Mouse (Mus musculus): ENCODE measurements around the gene Abhd12. TPM values are rescaled to one million over a fixed set of nuclear protein-coding genes. Genes with fewer than 3 reads are reported as not detected.

Abhd12 gene
- total RNA-seq, 2 experiments from 2014 or later: 9.5 to 45.1 TPM

- ATAC-seq (replicated peaks; ENCODE audit: low FRiP score, low TSS enrichment, poor library complexity, severe bottlenecking): no peak
These were observed 81.6 kb downstream of the Abhd12 start for GRCm38 (mm10) chr2:150822987-150823386.

DNA sequence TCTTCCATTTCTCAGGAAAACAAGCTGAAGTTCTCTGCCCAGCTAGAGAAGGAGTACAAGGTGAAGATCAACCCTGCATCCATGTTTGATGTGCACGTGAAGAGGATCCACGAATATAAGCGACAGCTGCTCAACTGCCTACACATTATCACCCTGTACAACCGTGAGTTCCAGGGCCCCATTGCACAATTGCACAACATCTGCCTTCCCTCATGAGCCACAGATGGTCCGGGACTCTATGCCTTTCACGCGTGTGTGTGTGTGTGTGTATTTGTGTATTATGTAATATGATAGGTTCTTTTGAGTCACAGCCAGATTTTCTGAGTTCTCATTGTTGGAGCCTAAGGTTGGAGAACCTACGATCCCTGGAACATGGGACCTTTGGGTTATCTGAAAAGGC, 83.8 kb downstream of the Abhd12 start:
- ATAC-seq (replicated peaks; ENCODE audit: low FRiP score, low TSS enrichment, poor library complexity, severe bottlenecking): no peak

- no peak for ATAC-seq (replicated peaks; ENCODE audit: low FRiP score, low TSS enrichment, poor library complexity, severe bottlenecking)
These were observed 85.8 kb downstream of the Abhd12 start for GRCm38 (mm10) chr2:150818742-150819141.

- no peak for ATAC-seq (replicated peaks; ENCODE audit: low FRiP score, low TSS enrichment, poor library complexity, severe bottlenecking)
These were observed 87.7 kb downstream of the Abhd12 start for GRCm38 (mm10) chr2:150816676-150817402.

GRCm38 (mm10) chr2:150812816-150813215, 91.7 kb downstream of the Abhd12 start:
- no peak for ATAC-seq (replicated peaks; ENCODE audit: low FRiP score, low TSS enrichment, poor library complexity, severe bottlenecking)

GRCm38 (mm10) chr2:150810603-150811002, 93.9 kb downstream of the Abhd12 start:
- peak; percentile 89 for ATAC-seq (replicated peaks; ENCODE audit: low FRiP score, low TSS enrichment, poor library complexity, severe bottlenecking)

- no peak for ATAC-seq (replicated peaks; ENCODE audit: low FRiP score, low TSS enrichment, poor library complexity, severe bottlenecking)
These were observed 95.7 kb downstream of the Abhd12 start for GRCm38 (mm10) chr2:150808812-150809211.

DNA sequence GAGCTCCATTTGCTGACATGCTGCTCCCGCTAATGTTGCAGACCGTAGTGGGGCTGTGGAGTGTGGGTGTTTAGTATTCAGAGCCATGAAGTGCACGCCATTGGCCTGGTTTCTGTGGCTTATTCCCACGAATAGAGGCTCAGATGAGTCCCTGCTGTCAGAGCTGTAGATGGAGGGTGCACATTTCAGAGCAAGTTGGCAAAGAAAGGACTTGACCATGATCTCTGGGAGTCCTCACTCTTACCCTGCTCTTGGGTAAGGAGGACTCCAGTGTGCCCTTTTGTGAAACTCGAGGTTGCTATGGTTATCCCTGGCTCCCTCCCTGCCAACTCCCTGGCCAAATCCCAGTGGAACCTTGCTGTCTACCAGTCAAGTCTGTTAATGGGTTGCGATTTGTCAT, 96.2 kb downstream of the Abhd12 start:
- no peak for ATAC-seq (replicated peaks; ENCODE audit: low FRiP score, low TSS enrichment, poor library complexity, severe bottlenecking)

GRCm38 (mm10) chr2:150803035-150803434, 101.5 kb downstream of the Abhd12 start:
- peak; percentile 85 for ATAC-seq (replicated peaks; ENCODE audit: low FRiP score, low TSS enrichment, poor library complexity, severe bottlenecking)

DNA sequence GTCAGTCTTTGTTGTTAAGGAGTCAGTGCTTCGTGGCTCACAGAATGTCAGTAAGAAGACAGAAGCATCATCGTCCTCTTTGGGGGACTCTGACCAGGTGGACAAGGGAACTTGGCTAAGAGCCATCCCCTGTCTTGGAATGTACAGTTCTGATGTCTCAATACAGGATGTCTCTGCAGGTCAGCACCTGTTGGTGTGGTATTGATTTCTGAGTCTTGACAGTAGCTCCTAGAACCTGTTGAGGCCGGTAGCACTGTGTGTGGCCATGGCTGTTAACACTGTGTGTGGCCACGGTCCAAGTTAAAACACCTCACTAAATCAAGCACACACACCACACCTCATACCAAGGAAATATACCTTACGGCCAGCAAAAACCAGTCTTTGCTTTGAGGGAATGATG, 103.9 kb downstream of the Abhd12 start:
- ATAC-seq (replicated peaks; ENCODE audit: low FRiP score, low TSS enrichment, poor library complexity, severe bottlenecking): no peak

DNA sequence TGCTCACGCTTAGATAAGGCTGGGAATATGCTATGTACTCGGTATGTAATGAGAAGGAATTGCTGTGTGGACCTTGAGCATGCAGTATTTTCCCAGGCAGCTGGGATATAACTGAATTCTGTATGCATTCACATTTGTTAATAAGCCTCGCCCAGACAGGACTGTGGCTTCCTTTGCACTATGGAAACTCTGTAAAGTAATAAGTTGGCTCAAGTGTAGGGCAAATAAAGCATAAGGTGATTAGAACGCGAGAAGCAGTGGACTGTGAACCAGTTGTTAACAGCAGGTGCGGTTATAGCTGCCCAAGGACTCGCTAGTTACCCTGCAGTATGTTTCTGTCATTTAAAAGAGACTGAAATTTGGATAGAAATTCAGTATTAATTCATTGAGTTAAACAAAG, 106.5 kb downstream of the Abhd12 start:
- ATAC-seq (replicated peaks; ENCODE audit: low FRiP score, low TSS enrichment, poor library complexity, severe bottlenecking): no peak

- ATAC-seq (replicated peaks; ENCODE audit: low FRiP score, low TSS enrichment, poor library complexity, severe bottlenecking): no peak
These were observed 111.2 kb downstream of the Abhd12 start for GRCm38 (mm10) chr2:150793320-150793719.

DNA sequence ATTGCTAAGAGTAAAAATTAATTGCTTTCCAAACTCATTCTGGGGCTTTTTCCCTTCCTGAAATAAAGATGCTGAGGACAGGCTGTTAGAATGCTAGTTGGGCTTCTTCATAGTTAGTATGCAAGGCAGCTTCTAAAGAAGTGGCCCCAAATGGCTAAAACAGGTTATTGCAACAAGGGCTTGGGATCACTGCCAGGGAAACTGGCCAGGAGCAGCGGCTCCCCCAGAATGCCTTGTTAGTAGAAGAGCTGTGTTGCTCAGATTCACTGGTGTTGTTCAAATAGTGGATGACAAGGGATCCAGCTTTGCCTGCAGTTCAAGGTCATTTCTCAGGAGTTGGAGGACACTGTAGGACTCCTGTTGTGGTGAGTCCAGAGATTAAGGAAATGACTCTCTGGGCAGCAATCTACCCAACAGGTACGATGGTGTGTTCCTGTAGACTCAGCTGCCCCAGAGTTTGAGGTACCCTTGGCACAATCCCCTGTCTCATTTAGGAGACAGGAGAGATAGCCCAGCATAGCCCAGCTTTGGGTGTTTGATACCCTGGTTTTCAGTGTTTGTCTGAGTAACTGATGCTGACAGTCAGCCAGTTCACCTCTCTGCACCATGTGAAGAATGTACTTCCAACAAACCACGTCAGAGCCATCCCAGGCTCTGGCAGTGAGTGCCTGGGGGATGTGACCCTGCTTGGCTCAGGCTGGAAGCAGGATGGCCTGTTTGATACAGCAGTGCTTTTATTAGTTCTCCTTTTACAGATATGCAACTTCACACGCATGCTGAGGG, 115.6 kb downstream of the Abhd12 start:
- no peak for ATAC-seq (replicated peaks; ENCODE audit: low FRiP score, low TSS enrichment, poor library complexity, severe bottlenecking)

- ATAC-seq (replicated peaks; ENCODE audit: low FRiP score, low TSS enrichment, poor library complexity, severe bottlenecking): no peak
These were observed 117.2 kb downstream of the Abhd12 start for GRCm38 (mm10) chr2:150787234-150787771.

DNA sequence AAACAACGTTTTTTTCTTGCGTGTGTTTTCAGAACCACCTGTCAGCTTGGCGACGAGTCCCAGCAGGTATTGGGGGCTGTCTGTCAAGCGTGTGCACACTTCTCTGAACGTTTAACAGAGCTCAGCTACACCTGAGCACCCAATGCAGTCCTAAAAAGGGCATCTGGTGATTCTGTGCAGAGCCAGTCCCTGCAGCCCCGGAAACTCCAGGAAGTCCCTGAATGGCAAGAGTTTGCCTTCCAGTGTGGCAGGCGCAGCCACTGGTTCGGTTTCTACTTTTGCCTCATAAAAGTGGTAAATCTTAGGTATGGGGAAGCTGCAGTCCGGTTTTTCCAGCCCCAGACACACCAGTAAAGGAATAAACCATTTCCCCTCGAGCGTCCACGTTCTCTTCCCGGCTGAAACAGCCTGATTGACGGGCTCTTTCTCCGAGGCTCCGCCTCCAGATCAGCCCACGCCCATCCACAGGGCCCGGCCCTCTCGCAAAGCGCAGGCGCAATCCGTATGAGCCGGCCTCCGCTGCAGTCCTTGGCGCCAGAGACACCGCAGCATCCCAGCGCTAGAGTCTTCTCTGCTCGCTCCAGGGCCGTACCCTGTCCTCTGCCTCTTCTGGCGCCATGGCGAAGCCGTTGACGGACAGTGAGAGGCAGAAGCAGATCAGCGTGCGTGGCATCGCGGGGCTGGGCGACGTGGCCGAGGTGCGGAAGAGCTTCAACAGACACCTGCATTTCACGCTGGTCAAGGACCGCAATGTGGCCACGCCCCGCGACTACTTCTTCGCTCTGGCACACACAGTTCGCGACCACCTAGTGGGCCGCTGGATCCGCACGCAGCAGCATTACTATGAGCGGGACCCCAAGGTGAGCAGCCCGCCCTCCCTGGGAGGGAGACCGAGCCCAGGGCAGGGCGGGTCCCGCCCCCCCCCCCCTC, 118.0 kb downstream of the Abhd12 start, which contains the start of gene Pygb:
Gene Pygb, plus strand, starts transcription at position 485 of the 930 bp plus-strand sequence.
- peak; percentile 97 for ATAC-seq (replicated peaks; ENCODE audit: low FRiP score, low TSS enrichment, poor library complexity, severe bottlenecking)

GRCm38 (mm10) chr2:150782801-150783200, 121.7 kb downstream of the Abhd12 start:
- ATAC-seq (replicated peaks; ENCODE audit: low FRiP score, low TSS enrichment, poor library complexity, severe bottlenecking): no peak

Data from megakaryocyte-erythroid progenitor cell, adult 5-6 weeks (primary cell).